Mouse (Mus musculus) spleen, adult 2 months (tissue): Measurements from ENCODE around the gene Prkn. TPM values are rescaled to one million over a fixed set of nuclear protein-coding genes. Genes with fewer than 3 reads are reported as not detected.
A peak's percentile ranks its signal among the peaks of the same experiment; 100 is the strongest.

Source experiments
- DNase-seq, 2 experiments: peaks; one replicate each; pipeline versions ENCODE4 v3.0.0 to v3.0.0-alpha.2; 2012 to 2021; ENCODE audit warnings: low spot score in 2 of 2, low read depth in 1 of 2
- H3K27ac ChIP-seq: fragments of 200-500 bp; 2 replicates; pipeline ENCODE4 v1.5.1; 2012; ENCODE audit warnings: low read length, inconsistent platforms; ENCODE audit not compliant: insufficient read depth
- H3K27me3 ChIP-seq: fragments of 200-500 bp; 2 replicates; pipeline ENCODE4 v1.6.1; 2012; ENCODE audit warnings: mild to moderate bottlenecking, moderate library complexity, low read length, inconsistent platforms; ENCODE audit not compliant: control insufficient read depth, insufficient read depth
- H3K36me3 ChIP-seq: fragments of 200-500 bp; 2 replicates; pipeline ENCODE4 v1.6.1; 2012; ENCODE audit warnings: mild to moderate bottlenecking, low read length, inconsistent platforms; ENCODE audit not compliant: control insufficient read depth, insufficient read depth
- H3K4me1 ChIP-seq: fragments of 200-500 bp; 2 replicates; pipeline ENCODE4 v1.6.1; 2011; ENCODE audit warnings: inconsistent platforms; ENCODE audit not compliant: control insufficient read depth, insufficient read depth, insufficient read length
- H3K4me3 ChIP-seq: fragments of 200-500 bp; 2 replicates; pipeline ENCODE4 v1.5.1; 2011; ENCODE audit warnings: mild to moderate bottlenecking, inconsistent platforms; ENCODE audit not compliant: insufficient read depth, insufficient read length; ENCODE audit errors: extremely low read depth
- CTCF ChIP-seq: fragments of 200-500 bp; IDR thresholded peaks from 2 replicates; pipeline ENCODE4 v1.5.1; 2011; ENCODE audit warnings: mild to moderate bottlenecking, inconsistent platforms; ENCODE audit not compliant: insufficient read depth, insufficient read length, insufficient replicate concordance; ENCODE audit errors: extremely low read depth
- POLR2A ChIP-seq: fragments of 200-500 bp; IDR thresholded peaks from 2 replicates; pipeline ENCODE4 v1.6.1; 2011; ENCODE audit warnings: low read depth, low read length, inconsistent platforms
- WGBS: fragments of 180-500 bp; shearing (Covaris S2); methylation state at CpG from one replicate; pipeline ENCODE4 v1.1.7; 2018; 5-methylcytosine and 5-hydroxymethylcytosine counted together
- polyA plus RNA-seq: library from polyadenylated mRNA; depleted of rRNA; stranded (reverse); fragments of >200 nt; gene quantifications from 2 replicates; pipeline ENCODE4 v1.2.3, GENCODE M21; 2012

Gene Prkn
- polyA plus RNA-seq, 1 experiment, result 0.72 TPM

DNA sequence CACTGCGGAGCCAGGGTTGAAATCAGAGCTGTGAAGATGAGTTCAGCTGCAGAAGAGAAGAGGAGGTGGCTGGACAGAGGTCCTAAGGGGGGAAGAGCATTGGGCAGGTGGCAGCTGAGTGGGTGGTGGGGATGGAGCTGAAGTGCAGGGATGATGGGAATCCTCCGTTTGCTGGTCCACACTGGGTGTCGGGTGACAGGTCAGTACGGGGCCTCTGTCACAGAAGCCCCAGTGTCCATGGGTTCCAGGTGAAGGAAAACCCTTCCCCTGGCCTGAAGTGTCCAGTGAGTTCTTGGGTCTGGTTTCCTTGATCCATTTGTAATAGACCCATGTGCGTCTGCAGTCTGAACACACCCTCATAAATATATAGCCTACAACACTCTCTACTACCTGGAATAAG, 1195.2 kb downstream of the Prkn start:
- no peaks in the 10 kb centered on the region for H3K27me3 ChIP-seq
- WGBS, result 87% methylated on average over 5 of the region's 5 CpGs
- no peak for DNase-seq
- no peaks in the 10 kb centered on the region for H3K36me3 ChIP-seq
- no peak overlapping the region for H3K4me3 ChIP-seq
- no peaks in the 10 kb centered on the region for H3K4me1 ChIP-seq
- no peak overlapping the region for H3K27ac ChIP-seq
- no peak for TF ChIP-seq CTCF
- no peak for TF ChIP-seq POLR2A

DNA sequence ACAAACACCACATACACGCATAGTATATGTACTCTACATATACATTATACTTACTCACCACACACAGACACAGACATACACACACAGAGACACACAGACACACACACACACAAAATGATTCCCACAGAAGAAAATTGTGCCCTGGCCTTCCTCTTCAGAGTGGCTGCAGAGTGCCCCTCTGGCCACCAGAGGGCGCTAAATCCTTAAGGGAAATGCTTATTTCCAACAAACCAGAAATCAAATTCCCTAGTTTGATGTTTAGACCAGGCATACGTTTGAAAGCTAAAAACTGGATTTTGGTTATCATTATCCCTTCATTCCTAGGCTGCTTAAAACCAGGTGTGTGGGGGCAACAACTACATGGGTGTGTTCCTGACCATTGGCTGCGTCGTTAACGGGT, 1196.0 kb downstream of the Prkn start:
- 52% methylated on average over 6 of the region's 6 CpGs for WGBS
- H3K4me3 ChIP-seq, result no peak overlapping the region
- H3K27ac ChIP-seq, result no peak overlapping the region
- no peaks in the 10 kb centered on the region for H3K27me3 ChIP-seq
- DNase-seq, result peak in 1 of 2 experiments; percentile 31
- H3K36me3 ChIP-seq, result no peaks in the 10 kb centered on the region
- TF ChIP-seq POLR2A, result no peak
- peak; percentile 76; the same call in 1 of the 2 replicates for TF ChIP-seq CTCF
- H3K4me1 ChIP-seq, result no peaks in the 10 kb centered on the region

DNA sequence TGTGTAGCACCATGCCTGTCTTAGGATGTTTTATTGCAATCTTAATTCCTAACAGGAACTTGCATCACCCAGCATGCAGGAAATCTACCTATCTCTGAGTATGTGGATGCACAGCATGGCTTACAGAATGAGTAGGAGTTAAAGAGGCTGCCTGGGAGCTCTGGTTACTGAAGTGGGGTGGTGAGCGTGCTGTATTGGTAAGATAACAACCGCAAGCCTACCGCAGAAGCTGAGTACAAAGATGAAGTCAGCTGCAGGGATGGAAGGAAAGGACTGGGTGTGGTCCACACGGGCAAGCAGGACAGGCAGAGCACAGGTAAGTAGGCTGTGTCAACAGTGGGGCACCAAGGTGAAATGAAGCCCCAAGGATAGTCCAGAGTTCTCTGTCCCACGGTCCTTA, 1196.9 kb downstream of the Prkn start:
- Histone ChIP-seq H3K36me3 (no peaks in the 10 kb centered on the region), H3K4me3 (no peak overlapping the region), H3K4me1 (no peaks in the 10 kb centered on the region), H3K27ac (no peak overlapping the region), H3K27me3 (no peaks in the 10 kb centered on the region)
- DNase-seq, result no peak
- 73% methylated on average over 5 of the region's 5 CpGs for WGBS
- TF ChIP-seq CTCF (no peak), POLR2A (no peak)

GRCm38 (mm10) chr17:12037574-12037973, 1197.4 kb downstream of the Prkn start:
- TF ChIP-seq CTCF, result no peak
- TF ChIP-seq POLR2A, result no peak
- Histone ChIP-seq H3K27me3 (no peaks in the 10 kb centered on the region), H3K4me1 (no peaks in the 10 kb centered on the region), H3K4me3 (no peak overlapping the region), H3K36me3 (no peaks in the 10 kb centered on the region), H3K27ac (no peak overlapping the region; the same call in 1 of the 2 replicates)
- WGBS, result 84% methylated on average over 2 of the region's 2 CpGs
- no peak for DNase-seq

GRCm38 (mm10) chr17:12038499-12038898, 1198.3 kb downstream of the Prkn start:
- DNase-seq, result no peak
- Histone ChIP-seq H3K27me3 (no peaks in the 10 kb centered on the region), H3K27ac (no peak overlapping the region), H3K4me3 (no peak overlapping the region), H3K4me1 (no peaks in the 10 kb centered on the region), H3K36me3 (no peaks in the 10 kb centered on the region)
- 71% methylated on average over 6 of the region's 6 CpGs for WGBS
- no peak for TF ChIP-seq POLR2A
- no peak for TF ChIP-seq CTCF

DNA sequence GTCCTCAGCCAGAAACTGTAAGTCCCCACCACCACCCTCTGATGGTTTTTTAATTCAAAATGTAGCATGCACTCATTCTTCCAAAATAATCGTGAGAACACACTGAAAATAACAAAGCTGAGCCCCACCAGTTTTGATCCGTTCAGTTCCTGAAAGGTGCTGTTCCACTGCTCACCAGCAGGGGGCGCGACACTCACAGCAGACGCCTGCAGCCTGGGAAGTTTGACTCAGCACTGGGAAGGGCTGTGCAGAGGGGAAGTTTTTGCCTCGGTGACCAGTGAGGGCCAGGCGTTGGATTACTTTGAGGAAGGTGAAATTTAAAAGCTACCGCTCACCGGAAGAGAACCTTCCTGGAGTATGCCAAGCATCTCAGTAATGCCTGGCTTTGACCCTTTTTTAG, 1199.0 kb downstream of the Prkn start:
- no peaks in the 10 kb centered on the region for H3K36me3 ChIP-seq
- no peaks in the 10 kb centered on the region for H3K4me1 ChIP-seq
- no peak overlapping the region for H3K4me3 ChIP-seq
- peak in 1 of 2 experiments; percentile 59 for DNase-seq
- H3K27ac ChIP-seq, result no peak overlapping the region
- WGBS, result under 1% methylated on average over 9 of the region's 9 CpGs
- TF ChIP-seq POLR2A, result no peak
- TF ChIP-seq CTCF, result peak; percentile 99
- no peaks in the 10 kb centered on the region for H3K27me3 ChIP-seq

DNA sequence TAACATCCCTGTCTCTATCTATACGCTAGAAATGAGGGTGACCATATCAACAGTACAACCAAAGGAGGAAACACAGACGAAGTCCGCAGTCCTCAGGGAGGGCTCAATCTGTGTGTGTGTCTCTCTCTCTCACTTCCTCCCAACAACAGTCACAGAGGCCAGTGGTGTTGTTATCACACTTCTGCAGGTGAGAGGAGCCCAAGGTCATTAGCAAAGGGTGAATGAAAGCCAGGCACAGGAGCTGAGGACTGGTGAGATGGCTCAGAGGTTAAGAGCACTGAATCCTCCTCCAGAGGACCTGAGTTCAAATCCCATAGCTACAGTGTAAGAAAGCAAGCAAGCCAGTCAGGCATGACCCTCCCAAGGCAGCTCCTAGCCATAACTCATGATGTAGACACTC, 1199.7 kb downstream of the Prkn start:
- Histone ChIP-seq H3K36me3 (no peaks in the 10 kb centered on the region), H3K27me3 (no peaks in the 10 kb centered on the region), H3K27ac (no peak overlapping the region), H3K4me1 (no peaks in the 10 kb centered on the region), H3K4me3 (no peak overlapping the region)
- WGBS, result 40% methylated on average over 3 of the region's 3 CpGs
- no peak for DNase-seq
- TF ChIP-seq CTCF (no peak), POLR2A (no peak)
